Mouse (Mus musculus) megakaryocyte, adult 5-6 weeks (primary cell): ENCODE data around the gene Fam104a. TPM values are rescaled to one million over a fixed set of nuclear protein-coding genes. Genes with fewer than 3 reads are reported as not detected.
"Not testable (repeated sequence)": the region's sequence is repeated elsewhere in the genome, so short reads cannot be mapped to it uniquely, and the experiment has no call there.

Source experiments
- ATAC-seq: 2 replicates; pipeline ENCODE4 v1.8.0; 2016; ENCODE audit warnings: mild to moderate bottlenecking, inconsistent platforms; ENCODE audit not compliant: poor library complexity, severe bottlenecking
- total RNA-seq, 2 experiments: library from RNA; stranded (forward) in 1 of 2; stranded (reverse) in 1 of 2; fragments of 153-499, 151-499 nt in 1 of 2; fragments of 221-1000, 200-1000 nt in 1 of 2; gene quantifications; 2 replicates each; pipeline versions ENCODE4 v1.2.3 to v1.2.4; 2015 to 2017

The Fam104a gene
- total RNA-seq, 2 experiments from 2014 or later = 11.2 to 15.5 TPM

- ATAC-seq = no peak
Observed at GRCm38 (mm10) chr11:113667122-113667521, 16.8 kb downstream of the Fam104a start.

GRCm38 (mm10) chr11:113666648-113667047, 17.3 kb downstream of the Fam104a start:
- ATAC-seq = peak; percentile 77

DNA sequence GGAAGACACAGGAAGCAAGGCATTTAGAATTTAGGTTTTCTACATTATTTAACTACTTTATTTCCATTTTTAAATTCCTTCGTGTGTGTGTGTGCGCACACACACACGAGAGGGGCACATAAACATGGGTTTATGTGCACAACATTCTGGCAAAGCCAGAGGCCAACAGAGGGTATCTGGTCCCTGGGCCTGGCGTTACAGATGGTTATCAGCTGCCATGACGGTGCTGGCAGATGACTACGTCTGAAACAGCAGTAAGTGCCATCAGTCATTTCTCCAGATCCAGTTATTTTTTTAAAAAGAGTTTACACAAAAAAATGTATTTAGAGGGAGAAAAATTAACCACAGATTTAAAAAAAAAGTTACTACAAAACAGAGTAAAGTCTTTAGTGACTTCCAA, 17.8 kb downstream of the Fam104a start:
- ATAC-seq = no peak

DNA sequence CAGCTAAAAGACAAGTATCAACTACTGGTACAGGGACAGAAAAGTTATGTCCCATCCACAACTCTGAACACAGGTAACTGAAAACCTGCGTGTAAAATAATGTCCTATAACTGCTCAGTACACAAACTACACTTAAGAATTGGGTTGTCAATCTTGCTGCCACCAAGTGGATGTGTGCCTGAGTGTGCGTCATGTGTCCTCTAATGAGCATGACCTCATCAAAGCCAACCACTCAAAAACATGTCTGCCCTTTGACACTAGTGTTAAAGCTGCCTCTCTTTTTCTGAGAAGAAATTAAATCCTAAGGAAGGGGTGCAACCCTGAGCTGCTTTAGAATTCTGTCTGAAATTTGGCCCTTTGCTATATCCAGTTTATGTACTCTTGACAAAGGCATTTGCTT, 19.7 kb downstream of the Fam104a start:
- no peak for ATAC-seq

DNA sequence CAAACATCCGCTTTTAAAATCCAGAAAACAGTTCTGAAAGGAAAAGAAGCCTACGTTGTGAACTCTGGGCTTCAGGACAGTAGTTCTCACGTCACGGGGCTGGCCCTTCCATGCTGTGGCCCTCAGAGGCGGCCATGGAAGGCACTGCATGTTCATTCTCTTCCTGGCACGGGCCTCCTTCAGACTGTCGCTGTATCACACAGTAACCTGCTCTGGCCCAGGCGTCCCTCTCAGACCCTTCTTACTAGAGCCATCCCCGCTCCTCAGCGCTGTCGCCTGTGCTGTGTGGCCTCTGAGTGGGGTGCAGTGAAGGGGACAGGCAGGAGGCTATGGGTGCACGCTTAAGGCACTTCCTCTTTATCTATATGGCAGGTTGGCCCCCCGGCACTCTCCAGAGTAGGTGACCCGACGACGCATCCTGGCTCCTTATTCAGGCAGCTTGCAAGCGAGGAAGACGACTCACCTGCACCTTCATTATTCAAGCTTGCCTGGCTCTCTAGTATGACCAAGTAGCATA, 22.1 kb downstream of the Fam104a start:
- ATAC-seq = no peak

DNA sequence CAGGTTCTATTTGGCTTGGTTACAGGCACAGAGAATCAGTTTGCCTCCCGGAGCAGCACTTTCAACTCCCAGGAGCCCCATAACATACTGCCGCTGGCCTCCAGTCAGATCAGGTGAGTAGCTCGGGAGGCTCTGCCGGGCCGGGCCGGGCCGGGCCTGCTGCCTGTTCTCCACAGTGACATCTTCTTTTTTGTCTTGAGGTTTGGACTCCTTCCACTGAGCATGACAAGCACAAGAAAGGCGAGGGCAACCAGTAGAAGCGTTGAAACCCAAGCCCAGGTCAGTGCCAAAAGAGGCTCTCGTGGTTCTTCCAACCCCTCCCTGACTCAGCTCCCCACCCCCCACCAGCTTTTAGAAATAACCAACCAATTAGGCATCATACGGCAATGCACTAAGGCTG, 23.0 kb downstream of the Fam104a start:
- ATAC-seq = no peak

GRCm38 (mm10) chr11:113660213-113660612, 23.7 kb downstream of the Fam104a start:
- not testable (repeated sequence) for ATAC-seq

DNA sequence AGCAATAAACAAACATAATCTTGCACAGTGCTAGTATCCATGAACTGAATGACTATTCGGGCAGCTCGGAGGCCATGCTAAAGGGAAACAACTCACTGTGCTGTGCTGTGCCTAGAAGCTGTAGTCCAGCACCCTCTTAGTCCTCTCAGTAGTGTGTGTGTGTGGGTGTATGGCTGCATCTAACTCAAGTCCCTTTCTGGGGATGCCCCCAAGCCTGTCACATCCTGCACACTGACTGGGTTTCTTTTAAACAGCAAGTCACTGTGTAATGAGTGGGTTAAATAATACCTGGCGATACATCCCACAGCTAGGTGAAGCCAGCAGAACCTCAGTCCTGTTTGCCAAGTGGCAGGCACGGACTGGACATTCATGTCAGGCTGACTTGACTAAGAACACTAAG, 25.2 kb downstream of the Fam104a start:
- no peak for ATAC-seq

- ATAC-seq = no peak
Observed at GRCm38 (mm10) chr11:113658319-113658718, 25.6 kb downstream of the Fam104a start.

DNA sequence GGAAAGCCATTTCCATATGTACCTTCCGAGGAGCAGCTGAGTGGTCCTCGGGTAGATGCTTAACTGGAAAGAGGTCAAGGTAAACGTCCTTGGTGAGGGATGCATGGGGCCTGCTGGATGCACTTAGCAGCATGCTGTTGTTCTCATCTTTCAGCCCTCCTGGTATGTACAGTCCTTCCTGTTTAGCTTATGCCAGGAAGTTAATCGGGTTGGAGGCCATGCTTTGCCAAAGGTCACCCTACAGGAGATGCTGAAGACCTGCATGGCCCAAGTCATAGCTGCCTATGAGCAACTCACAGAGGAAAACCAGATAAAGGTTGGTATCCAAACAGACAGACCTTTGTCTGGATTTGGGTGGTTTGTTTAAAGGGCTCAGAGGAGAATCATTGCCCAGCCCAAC, 26.7 kb downstream of the Fam104a start:
- ATAC-seq = no peak

DNA sequence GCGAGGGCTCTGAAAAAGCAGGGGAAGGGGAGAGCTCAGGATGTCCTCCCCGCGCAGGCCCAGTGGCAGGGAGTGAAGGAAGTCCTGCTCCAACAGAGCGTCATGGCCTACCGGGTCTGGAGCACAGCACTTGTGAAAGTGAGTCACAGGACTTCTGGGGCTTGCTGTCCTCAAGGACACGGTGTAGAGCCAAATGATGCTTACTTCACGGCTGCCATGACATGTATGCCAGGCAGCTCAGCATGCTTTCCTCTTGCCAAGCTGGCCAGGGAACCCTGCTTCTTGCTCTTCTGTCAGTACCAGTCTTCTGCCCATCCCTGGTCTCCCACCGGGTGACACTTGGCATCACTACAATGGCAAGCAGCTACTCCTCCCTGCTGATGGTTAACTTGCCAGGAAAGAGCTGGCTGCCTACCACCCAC, 27.4 kb downstream of the Fam104a start:
- ATAC-seq = no peak

DNA sequence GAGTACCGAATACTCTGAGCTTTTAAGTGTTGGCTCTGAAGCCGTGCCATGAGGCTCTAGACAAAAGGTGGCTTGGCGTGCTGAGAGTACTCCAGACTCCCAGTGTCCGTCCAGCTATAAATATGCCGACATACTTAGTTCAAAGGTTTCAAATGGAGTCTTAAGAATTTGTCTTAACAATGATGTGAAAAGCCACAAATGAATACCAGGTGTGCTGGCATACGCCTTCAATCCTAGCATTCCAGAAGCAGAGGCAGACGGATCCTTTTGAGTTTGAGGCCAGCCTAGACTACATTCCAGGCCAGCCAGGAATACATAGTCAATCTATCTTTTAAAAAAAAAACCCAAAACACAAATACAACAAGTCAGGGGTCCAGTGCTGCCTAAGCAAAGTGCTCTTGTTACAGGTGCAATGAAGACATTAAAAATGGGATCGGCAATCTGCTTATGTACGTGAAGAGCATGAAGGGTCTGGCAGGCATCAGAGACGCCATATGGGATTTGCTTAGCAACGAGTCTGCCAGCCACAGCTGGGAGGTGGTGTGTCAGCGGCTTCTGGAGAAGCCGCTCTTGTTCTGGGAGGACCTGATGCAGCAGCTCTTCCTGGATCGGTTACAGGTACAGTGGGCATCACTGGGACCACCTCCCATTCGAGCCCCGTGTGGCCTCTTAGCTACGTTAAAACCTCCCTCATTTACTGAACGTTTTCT, 29.2 kb downstream of the Fam104a start:
- no peak for ATAC-seq

DNA sequence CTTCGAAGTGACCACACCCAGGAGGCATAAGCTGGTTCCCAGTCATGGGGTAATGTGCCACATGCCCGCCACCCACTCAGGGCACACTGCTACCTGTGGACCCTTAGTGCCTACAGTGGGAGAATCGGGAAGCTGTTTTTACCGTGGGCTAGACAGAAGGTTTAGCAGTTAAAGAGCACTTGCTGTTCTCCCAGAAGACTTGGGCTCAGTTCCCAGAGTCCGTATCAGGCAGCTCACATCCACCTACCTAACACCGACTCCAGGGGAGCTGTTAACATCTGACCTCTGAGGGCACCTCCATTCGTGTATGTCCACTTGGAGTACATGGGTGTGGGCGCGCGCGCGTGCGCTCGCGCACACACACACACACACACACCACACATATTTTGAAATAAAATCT, 29.9 kb downstream of the Fam104a start:
- no peak for ATAC-seq

GRCm38 (mm10) chr11:113652516-113652915, 31.4 kb downstream of the Fam104a start:
- ATAC-seq = no peak

DNA sequence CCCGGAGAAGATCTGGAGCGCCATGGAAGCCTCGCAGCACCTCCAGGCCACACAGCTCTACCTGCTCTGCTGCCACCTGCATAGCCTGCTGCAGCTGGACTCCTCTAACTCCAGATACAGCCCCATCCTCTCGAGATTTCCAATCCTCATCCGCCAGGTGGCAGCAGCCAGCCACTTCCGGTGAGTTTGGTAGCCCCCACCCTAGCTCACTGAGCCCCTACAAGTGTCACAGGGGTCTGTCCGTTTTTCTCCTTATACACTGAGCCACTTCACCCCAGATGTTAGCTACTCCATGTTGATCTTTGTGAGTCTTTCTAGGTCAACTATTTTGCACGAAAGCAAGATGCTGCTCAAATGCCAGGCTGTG, 32.1 kb downstream of the Fam104a start:
- no peak for ATAC-seq

DNA sequence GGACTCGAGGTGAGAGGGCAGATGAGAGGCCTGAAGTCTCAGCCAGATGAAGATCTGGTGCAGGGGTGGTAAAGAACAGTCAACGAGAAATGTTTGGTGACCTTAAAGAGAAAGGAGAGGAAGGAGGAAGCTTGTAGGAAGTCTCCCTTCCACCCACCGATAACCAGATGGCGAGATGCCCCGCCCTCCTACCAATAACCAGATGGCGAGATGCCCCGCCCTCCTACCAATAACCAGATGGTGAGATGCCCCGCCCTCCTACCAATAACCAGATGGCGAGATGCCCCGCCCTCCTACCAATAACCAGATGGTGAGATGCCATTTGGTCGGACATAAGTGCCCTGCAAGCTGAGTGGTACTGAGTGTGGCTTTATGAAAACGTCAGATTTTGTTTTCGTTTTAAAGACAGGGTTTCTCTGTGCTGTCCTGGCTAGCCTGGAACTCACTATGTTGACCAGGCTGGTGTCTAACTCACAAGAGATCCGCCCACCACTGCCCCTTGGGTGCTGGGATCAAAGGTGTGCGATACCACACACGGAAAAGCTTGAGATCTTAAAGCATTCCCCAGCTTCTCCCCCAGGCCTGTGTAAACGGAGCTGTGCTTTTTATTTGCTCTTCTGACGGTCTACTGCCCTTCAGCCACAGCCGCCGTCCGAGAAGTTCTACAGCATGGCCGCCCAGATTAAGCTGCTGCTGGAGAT, 32.6 kb downstream of the Fam104a start:
- ATAC-seq = no peak

- ATAC-seq = peak; percentile 74
Observed at GRCm38 (mm10) chr11:113649353-113650210, 34.4 kb downstream of the Fam104a start, which contains the start of gene Slc39a11. Slc39a11 (minus strand) TSS chr11:113650079.

DNA sequence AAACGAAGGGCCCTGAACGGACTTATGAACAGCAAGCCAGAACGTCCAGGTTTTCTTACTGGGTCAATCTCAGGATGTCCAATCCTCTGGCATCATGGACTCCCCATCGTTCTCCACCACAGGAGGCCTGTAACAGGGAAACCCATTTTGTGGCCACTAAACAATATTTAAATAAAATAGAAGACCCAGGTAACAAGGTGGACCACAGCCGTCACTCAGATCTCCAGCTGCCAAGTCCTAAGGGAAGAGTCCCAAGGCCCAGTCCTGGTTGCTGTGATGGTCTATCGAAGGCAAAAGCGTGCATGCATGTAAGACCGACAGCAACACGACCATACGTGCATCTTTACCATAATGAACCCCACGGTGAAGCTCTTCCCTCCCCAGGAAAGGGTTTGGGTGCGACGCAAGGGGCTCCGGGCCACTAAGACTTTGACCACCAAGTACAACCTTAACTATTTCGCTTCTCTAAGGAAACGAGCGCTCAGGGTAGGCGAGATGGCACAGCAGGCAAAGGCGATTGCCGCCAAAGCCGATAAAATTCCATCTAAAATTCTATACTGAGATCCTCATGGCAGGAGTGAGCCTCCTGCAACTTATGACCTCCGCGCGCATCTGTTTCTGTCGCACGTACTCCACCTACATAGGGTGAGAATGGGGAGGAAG, 35.1 kb downstream of the Fam104a start, which contains the start of gene Cog1:
Gene Cog1 (plus strand): TSS at position 480 of the 663 bp plus-strand sequence.
- peak; percentile 6 for ATAC-seq

DNA sequence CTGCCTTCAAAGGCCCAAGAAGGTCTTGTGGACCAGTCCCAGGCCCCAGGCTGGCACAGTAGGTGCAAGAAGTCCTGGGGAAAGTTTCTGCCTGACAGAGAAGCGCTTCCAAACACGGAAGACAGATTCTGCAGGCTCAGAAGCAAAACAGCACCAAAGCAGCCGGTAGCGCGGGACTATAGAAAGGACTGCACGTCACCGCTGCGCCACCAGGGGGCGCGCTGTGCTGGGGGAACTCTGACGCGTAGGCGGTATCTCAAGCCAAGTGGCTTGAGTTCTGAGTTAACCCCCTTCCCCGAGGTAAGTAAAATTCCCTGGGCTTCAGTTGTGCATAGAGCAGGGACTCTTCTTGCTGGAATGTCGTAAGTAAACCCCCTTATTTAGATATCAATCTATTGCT, 35.8 kb downstream of the Fam104a start:
- ATAC-seq = peak; percentile 85

DNA sequence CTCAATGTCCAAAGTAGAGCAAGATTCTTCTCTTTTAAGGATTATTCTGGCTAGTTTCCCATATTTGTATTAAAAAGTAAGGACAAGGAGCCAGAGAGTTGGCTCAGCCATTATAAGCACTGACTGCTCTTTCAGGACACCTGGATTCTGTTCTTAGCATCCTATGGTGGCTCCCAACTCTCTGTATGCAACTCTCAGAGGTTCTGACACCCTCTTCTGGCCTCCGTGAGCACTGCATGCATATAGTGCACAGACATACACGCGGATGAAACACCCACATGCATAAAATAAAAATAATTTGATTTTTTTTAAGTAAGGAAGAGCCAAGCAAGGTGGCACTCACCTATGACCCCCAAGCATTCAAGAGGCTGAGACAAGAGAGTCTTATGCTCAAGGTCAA, 38.8 kb downstream of the Fam104a start:
- ATAC-seq = no peak

- peak; percentile 67 for ATAC-seq
Observed at GRCm38 (mm10) chr11:113638680-113639079, 45.3 kb downstream of the Fam104a start.
